Mouse (Mus musculus): ENCODE data around the gene Gabarap. TPM values are rescaled to one million over a fixed set of nuclear protein-coding genes. Genes with fewer than 3 reads are reported as not detected.
"Not testable (repeated sequence)": the region's sequence is repeated elsewhere in the genome, so short reads cannot be mapped to it uniquely, and the experiment has no call there.

The Gabarap gene
- total RNA-seq, 2 experiments from 2014 or later: 214 to 394 TPM

- 0 out of 2 replicates have a peak, but pooled peaks have one; percentile 1 for ATAC-seq (replicated peaks; ENCODE audit: low FRiP score, poor library complexity, severe bottlenecking)
Measured at GRCm38 (mm10) chr11:69996161-69997061, 5.5 kb downstream of the Gabarap start.

- peak; percentile 29 for ATAC-seq (replicated peaks; ENCODE audit: low FRiP score, poor library complexity, severe bottlenecking)
Measured at GRCm38 (mm10) chr11:69997070-69997509, 6.1 kb downstream of the Gabarap start.

- ATAC-seq (replicated peaks; ENCODE audit: low FRiP score, poor library complexity, severe bottlenecking): no peak
Measured at GRCm38 (mm10) chr11:69998567-69999491, 7.9 kb downstream of the Gabarap start.

- ATAC-seq (replicated peaks; ENCODE audit: low FRiP score, poor library complexity, severe bottlenecking): no peak
Measured at GRCm38 (mm10) chr11:69999666-70000065, 8.7 kb downstream of the Gabarap start.

DNA sequence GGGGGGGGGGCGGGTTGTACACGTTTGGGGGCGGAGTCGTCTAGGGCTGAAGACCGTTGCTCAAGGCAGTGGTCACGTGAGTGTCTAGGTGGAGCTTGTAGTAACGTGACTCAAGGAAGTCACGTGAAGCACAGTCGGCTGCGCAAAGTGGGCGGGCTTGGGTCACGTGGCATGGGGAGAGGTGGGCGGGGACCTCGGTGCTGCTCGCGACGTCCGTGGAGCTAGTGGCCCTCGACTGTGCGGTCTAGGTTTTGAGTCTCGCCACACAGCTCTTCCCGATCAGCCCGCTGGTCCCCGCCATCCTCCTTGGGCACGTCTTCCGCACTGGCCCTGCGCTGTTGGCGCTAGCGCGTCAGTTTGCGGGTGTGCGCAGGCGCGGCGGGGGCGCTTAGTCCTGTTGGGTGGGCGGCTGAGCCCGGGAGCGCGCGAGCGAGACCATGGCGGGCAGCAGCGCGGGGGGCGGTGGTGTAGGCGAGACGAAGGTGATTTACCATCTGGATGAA lies 9.5 kb downstream of the Gabarap start, which contains the start of gene Dvl2:
Gene Dvl2, plus strand, starts transcription at position 200 of the 503 bp plus-strand sequence.
- peak; percentile 65 for ATAC-seq (replicated peaks; ENCODE audit: low FRiP score, poor library complexity, severe bottlenecking)

- no peak for ATAC-seq (replicated peaks; ENCODE audit: low FRiP score, poor library complexity, severe bottlenecking)
Measured at GRCm38 (mm10) chr11:70001159-70001558, 10.2 kb downstream of the Gabarap start.

GRCm38 (mm10) chr11:70001865-70002264 lies 10.9 kb downstream of the Gabarap start:
- no peak for ATAC-seq (replicated peaks; ENCODE audit: low FRiP score, poor library complexity, severe bottlenecking)

DNA sequence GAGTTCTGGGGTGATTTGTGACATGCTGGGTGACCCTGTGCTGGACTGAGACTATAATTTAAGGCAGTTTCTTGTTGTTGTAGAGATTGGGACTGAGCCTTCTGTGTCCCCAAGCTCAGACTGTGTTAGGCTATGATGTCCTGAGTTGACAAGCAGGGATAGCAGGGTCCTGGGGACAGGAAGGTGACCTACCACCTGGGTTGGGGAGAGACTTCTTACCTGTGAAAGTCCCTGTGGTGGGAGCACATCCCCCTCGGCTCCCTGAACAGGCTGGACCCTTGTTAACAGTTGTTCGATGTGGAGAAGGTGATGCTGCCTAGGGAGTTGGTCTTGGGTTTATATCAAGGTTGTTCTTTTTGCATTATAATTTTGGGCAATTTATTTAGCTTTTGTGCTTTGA lies 11.5 kb downstream of the Gabarap start:
- ATAC-seq (replicated peaks; ENCODE audit: low FRiP score, poor library complexity, severe bottlenecking): no peak

- ATAC-seq (replicated peaks; ENCODE audit: low FRiP score, poor library complexity, severe bottlenecking): peak; percentile 29
Measured at GRCm38 (mm10) chr11:70005521-70005920, 14.6 kb downstream of the Gabarap start.

GRCm38 (mm10) chr11:70010033-70010432 lies 19.1 kb downstream of the Gabarap start:
- ATAC-seq (replicated peaks; ENCODE audit: low FRiP score, poor library complexity, severe bottlenecking): no peak

- ATAC-seq (replicated peaks; ENCODE audit: low FRiP score, poor library complexity, severe bottlenecking): no peak
Measured at GRCm38 (mm10) chr11:70010548-70010947, 19.6 kb downstream of the Gabarap start.

DNA sequence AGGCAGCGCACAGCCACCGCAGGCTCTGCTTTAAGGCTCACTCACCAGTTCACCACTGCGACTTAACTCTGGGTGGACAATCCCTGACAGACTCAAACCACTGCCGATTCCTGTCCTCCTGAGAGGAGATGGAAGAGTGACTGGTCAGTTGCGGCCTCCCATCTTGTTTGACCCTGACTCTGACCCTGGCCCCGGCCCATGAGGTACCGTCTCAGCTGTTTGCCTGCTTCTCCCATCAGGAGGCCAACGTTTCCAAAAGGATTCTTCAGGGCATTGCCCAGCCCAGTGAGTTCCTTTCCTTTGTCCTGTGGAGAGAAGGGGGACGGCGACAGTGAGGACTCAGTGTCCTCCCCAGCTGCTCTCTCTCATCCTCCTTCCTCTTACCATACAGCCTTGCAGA lies 20.0 kb downstream of the Gabarap start:
- ATAC-seq (replicated peaks; ENCODE audit: low FRiP score, poor library complexity, severe bottlenecking): no peak

GRCm38 (mm10) chr11:70012931-70013330 lies 22.0 kb downstream of the Gabarap start:
- ATAC-seq (replicated peaks; ENCODE audit: low FRiP score, poor library complexity, severe bottlenecking): no peak

DNA sequence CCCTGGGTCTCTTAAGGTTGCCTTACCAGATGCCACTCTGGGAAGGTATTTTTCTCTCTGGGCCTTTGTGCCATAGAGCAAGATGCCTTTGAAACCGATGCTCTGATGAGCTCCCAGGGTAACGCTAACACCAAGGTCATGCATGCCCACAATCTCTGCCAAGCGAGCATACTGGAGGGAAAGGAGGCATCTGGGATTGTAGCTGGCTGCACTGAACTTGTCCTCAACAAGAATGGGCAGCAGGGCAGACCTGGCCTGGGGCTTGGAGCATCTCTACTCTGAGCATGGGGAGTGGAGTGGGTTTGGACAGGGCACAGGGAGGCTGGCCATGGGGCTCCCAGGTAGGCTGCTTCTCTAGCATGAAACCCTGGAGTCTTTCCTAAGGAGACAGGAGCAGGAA lies 22.5 kb downstream of the Gabarap start:
- no peak for ATAC-seq (replicated peaks; ENCODE audit: low FRiP score, poor library complexity, severe bottlenecking)

DNA sequence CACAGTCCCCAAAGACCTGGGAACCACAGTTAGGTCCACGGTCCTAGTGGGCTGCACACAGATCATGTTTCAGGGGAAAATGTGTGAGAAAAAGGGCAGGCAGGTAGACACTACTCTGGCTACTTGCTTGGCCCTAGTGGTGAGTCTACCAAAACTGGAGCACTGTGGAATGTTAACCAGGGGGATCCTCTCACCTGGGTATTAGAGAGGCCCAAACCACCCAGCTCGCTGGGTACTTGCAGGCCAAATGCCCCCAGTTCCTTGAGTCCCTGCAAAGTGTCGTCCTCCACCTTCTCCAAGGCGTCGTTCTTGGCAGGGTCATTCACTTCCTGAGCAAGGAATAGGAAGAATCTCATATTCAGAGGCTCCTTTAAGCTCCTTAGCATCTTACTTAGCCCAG lies 23.1 kb downstream of the Gabarap start:
- no peak for ATAC-seq (replicated peaks; ENCODE audit: low FRiP score, poor library complexity, severe bottlenecking)

DNA sequence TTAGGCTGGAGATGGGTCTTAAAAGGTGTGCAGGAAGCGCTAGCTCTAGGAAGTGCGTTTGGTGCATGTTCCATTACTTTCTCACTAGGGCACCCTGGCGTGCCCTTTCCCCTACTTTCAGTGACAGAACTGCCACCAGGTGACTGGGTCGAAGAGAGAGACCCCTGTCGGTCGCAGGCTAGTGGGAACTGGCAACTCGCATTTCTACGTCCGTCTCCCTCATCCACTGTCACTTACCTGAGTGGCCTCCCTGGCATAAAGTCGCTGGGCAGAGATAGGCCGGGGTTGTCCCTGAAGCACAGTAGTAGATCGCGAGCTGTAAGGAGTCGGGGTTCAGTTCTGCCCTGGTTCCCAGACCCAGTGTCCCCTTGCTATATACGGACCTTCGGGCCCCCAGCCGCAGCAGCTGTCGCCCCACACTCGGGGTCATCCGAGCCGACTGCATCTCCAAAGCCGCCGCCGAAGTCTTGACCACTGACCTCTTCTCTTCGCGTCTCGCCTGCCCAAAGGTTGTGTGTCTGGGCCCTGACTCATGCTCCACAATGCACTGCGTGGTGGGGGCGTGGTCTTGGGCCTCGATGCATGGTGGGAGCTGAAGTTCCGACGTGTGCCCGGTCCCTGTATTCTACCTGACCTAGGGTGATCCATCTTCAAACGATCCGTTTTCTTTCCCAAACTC lies 24.1 kb downstream of the Gabarap start, which contains the start of gene Acadvl:
Gene Acadvl, minus strand, starts transcription at position 532 of the 679 bp plus-strand sequence.
- peak; percentile 95 for ATAC-seq (replicated peaks; ENCODE audit: low FRiP score, poor library complexity, severe bottlenecking)

DNA sequence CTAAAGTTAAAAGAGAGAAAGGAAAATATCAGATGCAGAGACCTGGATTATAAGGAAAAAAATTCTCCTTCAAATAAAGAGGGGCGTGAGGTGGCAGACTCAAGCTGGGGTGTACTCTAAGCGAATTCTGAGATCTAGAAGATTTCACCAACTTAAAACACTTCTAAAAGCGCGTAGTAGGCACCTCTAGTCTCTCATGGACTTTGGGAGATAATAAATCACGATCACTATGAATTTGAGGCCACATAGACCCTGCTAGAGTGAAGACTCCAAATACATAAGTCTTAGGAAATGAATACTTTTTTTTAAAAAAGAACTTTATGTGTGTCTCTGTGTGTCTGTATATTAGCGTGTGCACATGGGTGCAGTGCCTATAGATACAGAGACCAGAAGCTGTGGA lies 24.7 kb downstream of the Gabarap start:
- ATAC-seq (replicated peaks; ENCODE audit: low FRiP score, poor library complexity, severe bottlenecking): no peak

DNA sequence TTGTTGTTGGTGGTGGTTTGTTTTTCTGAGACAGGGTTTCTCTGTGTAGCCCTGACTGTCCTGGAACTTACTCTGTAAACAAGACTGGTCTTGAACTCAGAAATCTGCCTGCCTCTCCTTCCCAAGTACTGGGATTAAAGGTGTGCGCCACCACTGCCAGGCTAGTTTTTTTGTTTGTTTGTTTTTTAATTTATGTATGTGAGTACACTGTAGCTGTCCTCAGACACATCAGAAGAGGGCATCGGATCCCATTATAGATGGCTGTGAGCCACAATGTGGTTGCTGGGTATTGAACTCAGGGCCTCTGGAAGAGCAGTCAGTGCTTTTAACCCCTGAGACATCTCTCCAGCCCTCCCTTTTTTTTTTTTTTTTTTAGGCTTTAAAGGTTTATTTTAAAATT lies 25.2 kb downstream of the Gabarap start:
- not testable (repeated sequence) for ATAC-seq (replicated peaks; ENCODE audit: low FRiP score, poor library complexity, severe bottlenecking)

DNA sequence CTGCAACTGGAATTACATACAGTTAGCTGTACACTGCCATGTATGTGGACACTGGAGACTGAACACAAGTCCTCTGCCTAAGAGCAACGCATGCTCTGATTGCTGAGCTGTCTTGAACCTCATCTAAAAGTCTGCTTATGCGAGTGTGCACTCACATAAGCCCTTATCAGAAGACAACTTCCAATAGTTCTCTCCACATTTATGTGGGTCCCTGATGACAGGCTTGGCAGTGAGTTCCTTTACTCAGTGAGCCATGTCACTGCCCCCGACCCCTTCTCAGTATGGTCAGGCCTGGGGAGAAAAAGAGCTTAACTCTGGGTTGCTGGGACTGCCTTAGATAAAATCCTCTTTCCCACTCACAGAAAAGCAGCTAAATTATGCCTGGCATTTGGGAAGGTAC lies 25.7 kb downstream of the Gabarap start, which contains the start of gene Dlg4:
Gene Dlg4, plus strand, starts transcription at position 274 of the 400 bp plus-strand sequence.
- no peak for ATAC-seq (replicated peaks; ENCODE audit: low FRiP score, poor library complexity, severe bottlenecking)

All from erythroblast, adult 5-6 weeks (primary cell).